Mouse (Mus musculus): ENCODE results near the gene Sdr42e1. TPM values are rescaled to one million over a fixed set of nuclear protein-coding genes. Genes with fewer than 3 reads are reported as not detected.

The Sdr42e1 gene
- polyA plus RNA-seq, 1 experiment from 2014 or later, result 4.2 TPM

DNA sequence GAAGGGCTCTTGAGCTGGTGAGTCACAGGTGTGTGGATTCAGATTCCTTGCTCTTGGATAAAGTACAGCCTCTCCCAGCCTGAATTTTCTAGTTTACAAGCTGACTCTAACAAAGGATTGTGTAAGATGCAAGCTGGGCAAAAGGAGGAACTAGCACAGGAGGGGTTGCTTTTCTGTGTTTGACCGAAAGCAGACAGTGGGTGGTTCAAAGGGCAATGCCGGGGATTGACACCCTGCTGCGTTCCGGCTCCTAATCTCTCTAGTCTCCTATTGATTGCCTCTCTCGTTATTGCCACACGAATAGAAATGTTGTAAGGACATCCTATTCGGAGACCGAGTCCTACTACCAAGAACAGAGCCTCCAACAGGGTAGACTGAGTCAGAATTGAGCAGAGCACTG is 27.2 kb upstream of the Sdr42e1 start:
- no peaks in the 10 kb centered on the region for H3K36me3 ChIP-seq (ENCODE audit: control insufficient read depth, insufficient read depth, low read length)
- no peak overlapping the region for H3K27ac ChIP-seq (ENCODE audit: low read length)
- H3K4me1 ChIP-seq (replicated peaks; ENCODE audit: control insufficient read depth, insufficient read depth, low read length), result no peaks in the 10 kb centered on the region; the same call in 1 of the 2 replicates
- no peak overlapping the region for H3K4me3 ChIP-seq (ENCODE audit: low read length)
- no peaks in the 10 kb centered on the region for H3K9me3 ChIP-seq (ENCODE audit: control insufficient read depth, low read length)
- no peak for ATAC-seq (ENCODE audit: low read depth)
- H3K4me2 ChIP-seq (ENCODE audit: low read depth, low read length), result no peak overlapping the region
- no peaks in the 10 kb centered on the region for H3K27me3 ChIP-seq (ENCODE audit: control insufficient read depth, insufficient read depth, low read depth, low read length)
- H3K9ac ChIP-seq (ENCODE audit: low read length), result no peak overlapping the region
- WGBS, result 73% methylated on average over 8 of the region's 8 CpGs

DNA sequence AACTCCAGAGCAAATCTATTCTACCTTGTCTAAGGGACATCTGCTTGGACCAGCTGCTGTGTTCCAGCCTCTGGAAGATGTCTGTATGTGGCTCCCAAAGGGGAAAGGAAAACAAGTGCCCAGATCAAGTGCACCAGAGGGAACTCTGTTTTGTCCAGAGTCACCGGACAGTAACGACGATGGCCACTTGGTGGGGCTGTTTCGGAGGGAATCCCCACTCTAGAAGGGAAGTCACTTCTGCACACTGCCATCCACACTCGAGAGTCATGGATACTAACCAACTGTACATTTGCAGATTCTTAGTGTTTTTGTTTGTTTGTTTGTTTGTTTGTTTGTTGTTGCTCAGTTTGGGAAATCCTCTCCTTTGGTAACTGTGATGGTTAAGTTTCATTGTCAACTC is 23.8 kb upstream of the Sdr42e1 start:
- H3K4me2 ChIP-seq (ENCODE audit: low read depth, low read length), result no peak overlapping the region
- H3K9ac ChIP-seq (ENCODE audit: low read length), result no peak overlapping the region
- no peaks in the 10 kb centered on the region for H3K27me3 ChIP-seq (ENCODE audit: control insufficient read depth, insufficient read depth, low read depth, low read length)
- H3K9me3 ChIP-seq (ENCODE audit: control insufficient read depth, low read length), result no peaks in the 10 kb centered on the region
- H3K4me1 ChIP-seq (replicated peaks; ENCODE audit: control insufficient read depth, insufficient read depth, low read length), result no peaks in the 10 kb centered on the region
- 47% methylated on average over 5 of the region's 5 CpGs for WGBS
- no peaks in the 10 kb centered on the region for H3K36me3 ChIP-seq (ENCODE audit: control insufficient read depth, insufficient read depth, low read length)
- H3K4me3 ChIP-seq (ENCODE audit: low read length), result no peak overlapping the region
- ATAC-seq (ENCODE audit: low read depth), result no peak
- no peak overlapping the region for H3K27ac ChIP-seq (ENCODE audit: low read length)

DNA sequence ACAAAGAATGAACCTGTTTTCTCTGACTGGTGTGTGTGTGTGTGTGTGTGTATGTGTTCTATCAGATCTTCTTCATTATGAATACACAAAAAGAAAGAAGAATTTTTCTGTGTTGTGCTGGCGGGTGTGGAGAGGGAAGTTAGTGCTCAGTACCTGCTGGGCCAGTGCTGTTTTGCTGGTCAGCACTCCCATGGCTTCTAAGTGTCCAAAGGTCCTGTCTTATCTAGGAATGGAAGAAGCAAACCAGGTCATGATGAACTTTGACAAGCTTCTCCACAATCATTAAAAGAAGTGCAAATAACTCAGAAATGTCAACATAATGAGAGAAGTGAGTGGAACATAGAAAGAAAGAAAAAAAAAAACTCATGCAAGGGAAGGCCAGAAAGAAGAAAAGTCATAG is 22.1 kb upstream of the Sdr42e1 start:
- WGBS, result 70% methylated on average over 1 of the region's 1 CpGs

DNA sequence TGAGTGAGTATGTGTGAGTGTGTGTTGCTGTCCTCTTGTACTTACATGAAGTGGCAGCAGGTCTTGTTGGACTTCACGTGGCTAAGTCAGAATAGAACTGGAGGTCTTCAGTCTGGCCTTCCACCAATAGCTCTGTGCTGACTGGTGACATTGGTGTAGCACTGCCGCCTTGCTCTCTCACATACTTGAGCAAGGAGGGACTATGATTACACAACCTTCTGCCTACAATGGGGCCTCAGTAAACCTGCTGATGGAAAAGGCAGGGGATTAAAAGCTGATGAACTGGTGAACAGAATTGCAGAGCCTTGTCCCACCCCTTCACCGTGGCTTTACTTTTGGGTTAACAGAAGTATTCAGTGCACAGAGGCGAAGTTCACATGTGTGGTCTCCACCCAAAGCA is 18.6 kb upstream of the Sdr42e1 start:
- 62% methylated on average over 4 of the region's 4 CpGs for WGBS
- no peaks in the 10 kb centered on the region for H3K36me3 ChIP-seq (ENCODE audit: control insufficient read depth, insufficient read depth, low read length)
- H3K4me1 ChIP-seq (replicated peaks; ENCODE audit: control insufficient read depth, insufficient read depth, low read length), result no peaks in the 10 kb centered on the region
- peak; percentile 66 for ATAC-seq (ENCODE audit: low read depth)
- no peaks in the 10 kb centered on the region for H3K9me3 ChIP-seq (ENCODE audit: control insufficient read depth, low read length)
- no peaks in the 10 kb centered on the region for H3K27me3 ChIP-seq (ENCODE audit: control insufficient read depth, insufficient read depth, low read depth, low read length)
- H3K4me2 ChIP-seq (ENCODE audit: low read depth, low read length), result no peak overlapping the region
- no peak overlapping the region for H3K9ac ChIP-seq (ENCODE audit: low read length)
- H3K4me3 ChIP-seq (ENCODE audit: low read length), result no peak overlapping the region
- H3K27ac ChIP-seq (ENCODE audit: low read length), result no peak overlapping the region

More for the DNA sequence above, 22.1 kb upstream of the Sdr42e1 start:
- no peak overlapping the region for H3K27ac ChIP-seq (ENCODE audit: low read length)
- no peak overlapping the region for H3K4me3 ChIP-seq (ENCODE audit: low read length)
- no peak overlapping the region for H3K9ac ChIP-seq (ENCODE audit: low read length)
- H3K4me1 ChIP-seq (replicated peaks; ENCODE audit: control insufficient read depth, insufficient read depth, low read length), result no peaks in the 10 kb centered on the region
- no peaks in the 10 kb centered on the region for H3K27me3 ChIP-seq (ENCODE audit: control insufficient read depth, insufficient read depth, low read depth, low read length)
- no peaks in the 10 kb centered on the region for H3K9me3 ChIP-seq (ENCODE audit: control insufficient read depth, low read length)
- H3K4me2 ChIP-seq (ENCODE audit: low read depth, low read length), result no peak overlapping the region
- ATAC-seq (ENCODE audit: low read depth), result no peak
- H3K36me3 ChIP-seq (ENCODE audit: control insufficient read depth, insufficient read depth, low read length), result no peaks in the 10 kb centered on the region

DNA sequence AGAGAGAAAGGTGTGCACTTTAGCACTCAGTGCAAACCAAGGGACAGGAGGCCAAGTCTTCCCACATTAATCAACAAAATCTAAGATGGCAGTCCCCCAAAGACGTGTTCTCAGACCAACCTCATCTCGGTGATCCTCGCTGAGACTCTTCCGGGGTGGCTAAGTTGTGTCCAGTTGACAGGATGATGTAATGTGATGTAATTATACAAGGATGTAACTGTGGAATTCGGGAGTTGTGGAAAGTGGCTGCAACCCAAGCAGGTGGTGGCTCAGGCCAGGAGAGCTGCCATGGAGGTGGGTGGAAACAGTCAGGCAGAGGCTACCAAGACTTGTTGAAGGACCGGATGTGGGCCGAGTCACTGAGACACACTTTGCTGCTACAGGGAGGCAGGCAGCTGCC is 14.4 kb upstream of the Sdr42e1 start:
- H3K9ac ChIP-seq (ENCODE audit: low read length), result no peak overlapping the region
- H3K4me3 ChIP-seq (ENCODE audit: low read length), result no peak overlapping the region
- no peak overlapping the region for H3K27ac ChIP-seq (ENCODE audit: low read length)
- H3K4me1 ChIP-seq (replicated peaks; ENCODE audit: control insufficient read depth, insufficient read depth, low read length), result no peaks in the 10 kb centered on the region
- no peak for ATAC-seq (ENCODE audit: low read depth)
- H3K4me2 ChIP-seq (ENCODE audit: low read depth, low read length), result no peak overlapping the region
- no peaks in the 10 kb centered on the region for H3K9me3 ChIP-seq (ENCODE audit: control insufficient read depth, low read length)
- WGBS, result 65% methylated on average over 7 of the region's 7 CpGs
- H3K36me3 ChIP-seq (ENCODE audit: control insufficient read depth, insufficient read depth, low read length), result no peaks in the 10 kb centered on the region
- no peaks in the 10 kb centered on the region for H3K27me3 ChIP-seq (ENCODE audit: control insufficient read depth, insufficient read depth, low read depth, low read length)

DNA sequence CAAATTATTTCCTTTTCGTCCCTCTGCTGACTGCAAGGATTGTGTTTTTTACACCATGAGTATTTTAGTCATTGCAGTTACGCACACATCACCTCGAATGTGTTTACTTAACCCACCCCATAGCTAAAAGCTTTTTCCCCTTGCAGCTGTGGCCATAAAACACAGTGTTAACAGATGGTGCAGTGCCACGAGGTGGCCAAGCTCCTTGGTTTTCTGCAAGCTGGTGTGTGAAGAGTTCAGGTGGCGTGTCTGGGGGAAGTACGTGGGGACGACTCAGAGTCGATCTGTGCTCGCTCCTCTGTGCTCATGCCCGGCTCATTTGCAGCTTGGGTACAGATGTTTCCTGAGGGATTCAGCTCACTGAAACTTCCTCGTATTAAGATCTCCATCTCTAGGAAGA is 11.0 kb upstream of the Sdr42e1 start:
- Histone ChIP-seq H3K36me3 (ENCODE audit: control insufficient read depth, insufficient read depth, low read length) (no peaks in the 10 kb centered on the region), H3K27ac (ENCODE audit: low read length) (no peak overlapping the region), H3K4me2 (ENCODE audit: low read depth, low read length) (no peak overlapping the region), H3K27me3 (ENCODE audit: control insufficient read depth, insufficient read depth, low read depth, low read length) (no peaks in the 10 kb centered on the region), H3K9ac (ENCODE audit: low read length) (no peak overlapping the region), H3K9me3 (ENCODE audit: control insufficient read depth, low read length) (no peaks in the 10 kb centered on the region), H3K4me1 (replicated peaks; ENCODE audit: control insufficient read depth, insufficient read depth, low read length) (no peaks in the 10 kb centered on the region), H3K4me3 (ENCODE audit: low read length) (no peak overlapping the region)
- ATAC-seq (ENCODE audit: low read depth), result no peak
- WGBS, result 28% methylated on average over 11 of the region's 11 CpGs

DNA sequence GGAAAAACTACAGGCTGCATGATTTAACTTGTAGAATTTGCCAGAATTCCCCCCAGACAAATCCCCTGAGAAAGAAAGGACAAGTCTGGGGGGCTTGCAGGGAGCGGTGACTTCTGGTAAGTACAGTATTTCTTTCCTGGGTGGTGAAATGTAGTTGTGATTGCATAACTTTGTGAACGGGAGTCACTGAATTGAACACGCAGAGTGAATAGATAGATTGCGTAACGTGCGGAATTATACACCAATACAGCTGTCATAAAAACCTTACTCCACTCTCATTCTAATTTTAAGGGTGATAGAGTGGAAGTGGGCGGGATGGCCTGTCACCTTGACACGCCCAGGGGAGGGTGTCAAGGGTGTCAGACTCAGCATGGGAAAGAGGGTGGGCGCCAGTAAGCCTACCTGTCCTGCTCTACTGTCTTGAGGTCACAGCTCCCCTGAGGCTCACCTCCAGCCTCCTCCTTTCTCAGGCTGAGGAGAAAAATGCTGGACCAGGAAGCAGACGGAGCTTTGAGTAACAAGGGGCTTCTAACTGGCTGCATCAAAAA is 10.5 kb upstream of the Sdr42e1 start:
- H3K36me3 ChIP-seq (ENCODE audit: control insufficient read depth, insufficient read depth, low read length), result no peaks in the 10 kb centered on the region
- 58% methylated on average over 10 of the region's 10 CpGs for WGBS

DNA sequence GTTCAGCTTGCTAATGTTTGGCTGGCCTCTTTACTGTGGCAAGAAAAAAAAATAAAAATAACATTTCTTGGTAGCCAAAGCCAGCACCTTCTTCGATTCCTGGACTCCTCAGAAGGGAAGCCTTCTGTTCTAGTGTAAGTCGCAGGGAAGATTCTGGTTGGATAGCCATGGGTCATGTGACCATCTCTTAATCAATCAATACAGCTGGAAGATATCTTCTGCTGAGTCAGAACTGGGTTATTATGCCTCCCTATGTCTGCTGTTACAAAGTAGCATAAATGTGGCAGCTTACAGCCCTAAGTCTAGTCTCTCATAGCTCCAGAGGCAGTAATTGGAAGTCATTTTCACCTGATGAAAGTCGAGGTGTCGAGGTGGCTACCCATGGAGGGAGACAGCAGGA is 5.2 kb upstream of the Sdr42e1 start:
- Histone ChIP-seq H3K4me2 (ENCODE audit: low read depth, low read length) (no peak overlapping the region), H3K36me3 (ENCODE audit: control insufficient read depth, insufficient read depth, low read length) (no peaks in the 10 kb centered on the region), H3K9ac (ENCODE audit: low read length) (no peak overlapping the region), H3K27ac (ENCODE audit: low read length) (no peak overlapping the region), H3K9me3 (ENCODE audit: control insufficient read depth, low read length) (no peaks in the 10 kb centered on the region), H3K4me3 (ENCODE audit: low read length) (no peak overlapping the region), H3K4me1 (replicated peaks; ENCODE audit: control insufficient read depth, insufficient read depth, low read length) (no peaks in the 10 kb centered on the region), H3K27me3 (ENCODE audit: control insufficient read depth, insufficient read depth, low read depth, low read length) (no peaks in the 10 kb centered on the region)
- WGBS, result 78% methylated on average over 4 of the region's 4 CpGs
- no peak for ATAC-seq (ENCODE audit: low read depth)

More for the DNA sequence above, 10.5 kb upstream of the Sdr42e1 start:
- no peak overlapping the region for H3K9ac ChIP-seq (ENCODE audit: low read length)
- H3K27me3 ChIP-seq (ENCODE audit: control insufficient read depth, insufficient read depth, low read depth, low read length), result no peaks in the 10 kb centered on the region
- no peak overlapping the region for H3K4me2 ChIP-seq (ENCODE audit: low read depth, low read length)
- H3K27ac ChIP-seq (ENCODE audit: low read length), result no peak overlapping the region
- no peak overlapping the region for H3K4me3 ChIP-seq (ENCODE audit: low read length)
- H3K9me3 ChIP-seq (ENCODE audit: control insufficient read depth, low read length), result no peaks in the 10 kb centered on the region
- H3K4me1 ChIP-seq (replicated peaks; ENCODE audit: control insufficient read depth, insufficient read depth, low read length), result no peaks in the 10 kb centered on the region
- no peak for ATAC-seq (ENCODE audit: low read depth)

DNA sequence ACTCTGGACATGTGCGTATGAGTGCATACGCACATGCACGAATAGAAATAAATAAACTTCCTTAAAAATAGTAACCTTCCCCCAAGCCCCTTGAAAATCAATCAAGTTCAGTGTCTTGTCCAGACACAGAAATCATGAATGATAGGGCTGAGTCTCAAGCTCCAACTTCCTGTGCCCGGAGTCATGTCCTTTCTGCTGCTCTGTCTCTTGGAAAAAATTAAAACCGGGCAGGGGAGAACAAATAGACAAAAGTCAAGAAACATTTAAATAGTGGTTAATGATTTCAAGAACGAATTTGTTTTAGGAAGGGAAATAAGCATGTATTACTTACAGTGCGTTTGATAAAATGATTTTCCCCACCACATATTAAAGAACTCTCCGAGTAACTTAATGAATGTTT is 3.5 kb upstream of the Sdr42e1 start:
- H3K27me3 ChIP-seq (ENCODE audit: control insufficient read depth, insufficient read depth, low read depth, low read length), result no peaks in the 10 kb centered on the region
- no peaks in the 10 kb centered on the region for H3K9me3 ChIP-seq (ENCODE audit: control insufficient read depth, low read length)
- no peaks in the 10 kb centered on the region for H3K36me3 ChIP-seq (ENCODE audit: control insufficient read depth, insufficient read depth, low read length)
- 29% methylated on average over 8 of the region's 8 CpGs for WGBS
- no peaks in the 10 kb centered on the region for H3K4me1 ChIP-seq (replicated peaks; ENCODE audit: control insufficient read depth, insufficient read depth, low read length)
- no peak overlapping the region for H3K4me2 ChIP-seq (ENCODE audit: low read depth, low read length)
- H3K4me3 ChIP-seq (ENCODE audit: low read length), result no peak overlapping the region
- no peak overlapping the region for H3K9ac ChIP-seq (ENCODE audit: low read length)
- ATAC-seq (ENCODE audit: low read depth), result no peak
- no peak overlapping the region for H3K27ac ChIP-seq (ENCODE audit: low read length)

DNA sequence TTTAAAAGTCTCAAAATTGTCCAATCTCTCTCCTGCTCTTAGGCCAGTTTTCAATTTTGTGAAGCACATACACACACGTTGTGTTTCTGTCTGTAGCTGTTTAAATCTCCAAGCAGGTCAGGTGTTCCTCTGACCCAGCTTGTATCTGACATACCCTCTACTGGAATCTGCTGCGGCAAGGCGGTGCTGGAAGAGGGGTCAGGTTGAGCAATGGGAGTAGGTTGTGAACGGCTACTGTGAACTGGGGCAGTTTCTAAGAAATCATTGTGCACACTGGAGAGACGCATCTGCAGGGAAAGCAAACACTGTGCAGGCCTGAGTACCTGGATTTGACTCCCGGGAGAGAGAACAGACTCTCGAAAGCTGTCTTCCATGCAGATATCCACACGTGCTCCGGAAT is 3.0 kb upstream of the Sdr42e1 start:
- Histone ChIP-seq H3K4me3 (ENCODE audit: low read length) (no peak overlapping the region), H3K27ac (ENCODE audit: low read length) (no peak overlapping the region), H3K4me1 (replicated peaks; ENCODE audit: control insufficient read depth, insufficient read depth, low read length) (no peaks in the 10 kb centered on the region), H3K27me3 (ENCODE audit: control insufficient read depth, insufficient read depth, low read depth, low read length) (no peaks in the 10 kb centered on the region), H3K9ac (ENCODE audit: low read length) (no peak overlapping the region), H3K36me3 (ENCODE audit: control insufficient read depth, insufficient read depth, low read length) (no peaks in the 10 kb centered on the region), H3K4me2 (ENCODE audit: low read depth, low read length) (no peak overlapping the region), H3K9me3 (ENCODE audit: control insufficient read depth, low read length) (no peaks in the 10 kb centered on the region)
- WGBS, result 42% methylated on average over 9 of the region's 9 CpGs
- ATAC-seq (ENCODE audit: low read depth), result 0 out of 2 replicates have a peak, but pooled peaks have one; percentile 36
